In genomic region chr3:122102091-122102490, GRCm38 (mm10) we compare ENCODE assay signal across 14 mouse cellular contexts.
"Had no signal": no experiment of that assay in that cellular context is flagged by ENCODE, and none has a peak within 500 bp of the region (broad histone marks: within the 10 kb centered on the region; RNA-seq: fewer than 3 reads in every experiment).

No protein-coding gene starts in this region.

- DNase-seq: kidney, adult 2 months; layer of hippocampus, adult 9-11 months; layer of hippocampus, postnatal 36 days; liver; liver, embryonic 13.5 days; liver, postnatal 0 days; thymus, adult 2 months; thymus, postnatal 25 days had no signal

- ATAC-seq: intestine, embryonic 16.5 days; liver, postnatal 0 days; midbrain, embryonic 13.5 days had no signal

- H3K4me3 ChIP-seq: limb, embryonic 12.5 days; liver, embryonic 13.5 days; midbrain, embryonic 13.5 days; myocyte; neural tube, embryonic 15.5 days had no signal

- H3K4me2 ChIP-seq: limb, embryonic 12.5 days; liver, embryonic 13.5 days; midbrain, embryonic 13.5 days; neural tube, embryonic 15.5 days had no signal

- H3K36me3 ChIP-seq: limb, embryonic 12.5 days; liver, embryonic 13.5 days; midbrain, embryonic 13.5 days; neural tube, embryonic 15.5 days had no signal

- H3K9ac ChIP-seq: limb, embryonic 12.5 days; liver, embryonic 13.5 days; liver, postnatal 0 days; midbrain, embryonic 13.5 days; neural tube, embryonic 15.5 days had no signal

- H3K9me3 ChIP-seq: limb, embryonic 12.5 days; liver, embryonic 13.5 days; midbrain, embryonic 13.5 days; neural tube, embryonic 15.5 days had no signal

- H3K27ac ChIP-seq: limb, embryonic 12.5 days; liver, embryonic 13.5 days; midbrain, embryonic 13.5 days; neural tube, embryonic 15.5 days; stomach, postnatal 0 days had no signal

- H3K27me3 ChIP-seq: limb, embryonic 12.5 days; liver, embryonic 13.5 days; midbrain, embryonic 13.5 days; neural tube, embryonic 15.5 days had no signal
